Mouse (Mus musculus): Measurements from ENCODE around the gene Stra8. TPM values are rescaled to one million over a fixed set of nuclear protein-coding genes. Genes with fewer than 3 reads are reported as not detected.

Gene Stra8
- polyA plus RNA-seq, 1 experiment from 2014 or later, result not detected

GRCm38 (mm10) chr6:34907121-34907614 lies 12.8 kb upstream of the Stra8 start:
- peaks cover 6% of the 10 kb centered on the region; the same call in 1 of the 2 replicates for H3K4me1 ChIP-seq (ENCODE audit: control insufficient read depth, insufficient read depth, low read length)
- ATAC-seq (ENCODE audit: low FRiP score, low TSS enrichment), result no peak
- peaks cover 35% of the 10 kb centered on the region; the same call in 1 of the 2 replicates for H3K36me3 ChIP-seq (ENCODE audit: control insufficient read depth, insufficient read depth, low read length)
- H3K4me2 ChIP-seq (replicated peaks; ENCODE audit: low read depth, low read length), result no peak overlapping the region
- WGBS, result 77% methylated on average over 2 of the region's 2 CpGs
- H3K9me3 ChIP-seq (ENCODE audit: control insufficient read depth, low read length), result no peaks in the 10 kb centered on the region
- H3K4me3 ChIP-seq (ENCODE audit: low read length), result no peak overlapping the region
- H3K27ac ChIP-seq (ENCODE audit: low read depth, low read length), result no peak overlapping the region
- H3K27me3 ChIP-seq (ENCODE audit: control insufficient read depth, insufficient read depth, low read length), result no peaks in the 10 kb centered on the region
- H3K9ac ChIP-seq (ENCODE audit: low read depth, low read length), result no peak overlapping the region

- 83% methylated on average over 18 of the region's 18 CpGs for WGBS
- Histone ChIP-seq H3K9me3 (ENCODE audit: control insufficient read depth, low read length) (no peaks in the 10 kb centered on the region), H3K9ac (ENCODE audit: low read depth, low read length) (no peak overlapping the region), H3K4me2 (replicated peaks; ENCODE audit: low read depth, low read length) (no peak overlapping the region), H3K4me3 (ENCODE audit: low read length) (no peak overlapping the region), H3K4me1 (ENCODE audit: control insufficient read depth, insufficient read depth, low read length) (peaks cover 6% of the 10 kb centered on the region; the same call in 1 of the 2 replicates), H3K27ac (ENCODE audit: low read depth, low read length) (no peak overlapping the region), H3K36me3 (ENCODE audit: control insufficient read depth, insufficient read depth, low read length) (peaks cover 30% of the 10 kb centered on the region; the same call in 1 of the 2 replicates), H3K27me3 (ENCODE audit: control insufficient read depth, insufficient read depth, low read length) (no peaks in the 10 kb centered on the region)
- no peak for ATAC-seq (ENCODE audit: low FRiP score, low TSS enrichment)
Measured at GRCm38 (mm10) chr6:34907696-34908260, 12.2 kb upstream of the Stra8 start.

- Histone ChIP-seq H3K9me3 (ENCODE audit: control insufficient read depth, low read length) (no peaks in the 10 kb centered on the region), H3K27me3 (ENCODE audit: control insufficient read depth, insufficient read depth, low read length) (no peaks in the 10 kb centered on the region), H3K36me3 (ENCODE audit: control insufficient read depth, insufficient read depth, low read length) (peaks cover 21% of the 10 kb centered on the region; the same call in 1 of the 2 replicates), H3K4me2 (replicated peaks; ENCODE audit: low read depth, low read length) (peak overlapping the region; percentile 73), H3K9ac (ENCODE audit: low read depth, low read length) (peak overlapping the region; percentile 61), H3K4me3 (ENCODE audit: low read length) (peak overlapping the region; percentile 73), H3K27ac (ENCODE audit: low read depth, low read length) (no peak overlapping the region), H3K4me1 (ENCODE audit: control insufficient read depth, insufficient read depth, low read length) (peaks cover 6% of the 10 kb centered on the region; the same call in 1 of the 2 replicates)
- WGBS, result 43% methylated on average over 8 of the region's 8 CpGs
- ATAC-seq (ENCODE audit: low FRiP score, low TSS enrichment), result no peak
Measured at GRCm38 (mm10) chr6:34909631-34910345, 10.2 kb upstream of the Stra8 start.

GRCm38 (mm10) chr6:34910371-34911219 lies 9.4 kb upstream of the Stra8 start, which contains the start of gene Wdr91:
Gene Wdr91 (minus strand): TSS chr6:34910876.
- peak within 1 kb of the TSS; percentile 61 for H3K9ac ChIP-seq (ENCODE audit: low read depth, low read length)
- no peaks in the 10 kb centered on the region for H3K27me3 ChIP-seq (ENCODE audit: control insufficient read depth, insufficient read depth, low read length)
- H3K4me2 ChIP-seq (replicated peaks; ENCODE audit: low read depth, low read length), result peak within 1 kb of the TSS; percentile 73
- H3K27ac ChIP-seq (ENCODE audit: low read depth, low read length), result peak within 1 kb of the TSS; percentile 38; the same call in 1 of the 2 replicates
- peak; percentile 94 for ATAC-seq (ENCODE audit: low FRiP score, low TSS enrichment)
- peaks cover 14% of the 10 kb centered on the region; the same call in 1 of the 2 replicates for H3K36me3 ChIP-seq (ENCODE audit: control insufficient read depth, insufficient read depth, low read length)
- under 1% methylated on average over 63 of the region's 64 CpGs for WGBS
- no peaks in the 10 kb centered on the region for H3K9me3 ChIP-seq (ENCODE audit: control insufficient read depth, low read length)
- peaks cover 6% of the 10 kb centered on the region; the same call in 1 of the 2 replicates for H3K4me1 ChIP-seq (ENCODE audit: control insufficient read depth, insufficient read depth, low read length)
- H3K4me3 ChIP-seq (ENCODE audit: low read length), result peak within 1 kb of the TSS; percentile 73

GRCm38 (mm10) chr6:34913341-34914040 lies 6.5 kb upstream of the Stra8 start:
- WGBS, result 81% methylated on average over 13 of the region's 13 CpGs
- no peak overlapping the region for H3K9ac ChIP-seq (ENCODE audit: low read depth, low read length)
- no peaks in the 10 kb centered on the region for H3K9me3 ChIP-seq (ENCODE audit: control insufficient read depth, low read length)

GRCm38 (mm10) chr6:34914462-34914861 lies 5.5 kb upstream of the Stra8 start:
- no peak for ATAC-seq (ENCODE audit: low FRiP score, low TSS enrichment)
- Histone ChIP-seq H3K27ac (ENCODE audit: low read depth, low read length) (no peak overlapping the region), H3K4me3 (ENCODE audit: low read length) (no peak overlapping the region), H3K36me3 (ENCODE audit: control insufficient read depth, insufficient read depth, low read length) (no peaks in the 10 kb centered on the region), H3K9ac (ENCODE audit: low read depth, low read length) (no peak overlapping the region), H3K27me3 (ENCODE audit: control insufficient read depth, insufficient read depth, low read length) (no peaks in the 10 kb centered on the region), H3K9me3 (ENCODE audit: control insufficient read depth, low read length) (no peaks in the 10 kb centered on the region), H3K4me1 (ENCODE audit: control insufficient read depth, insufficient read depth, low read length) (peaks cover 6% of the 10 kb centered on the region; the same call in 1 of the 2 replicates), H3K4me2 (replicated peaks; ENCODE audit: low read depth, low read length) (no peak overlapping the region)
- 84% methylated on average over 3 of the region's 3 CpGs for WGBS

More at GRCm38 (mm10) chr6:34913341-34914040, 6.5 kb upstream of the Stra8 start:
- no peak for ATAC-seq (ENCODE audit: low FRiP score, low TSS enrichment)
- Histone ChIP-seq H3K4me1 (ENCODE audit: control insufficient read depth, insufficient read depth, low read length) (peaks cover 6% of the 10 kb centered on the region; the same call in 1 of the 2 replicates), H3K27ac (ENCODE audit: low read depth, low read length) (no peak overlapping the region), H3K27me3 (ENCODE audit: control insufficient read depth, insufficient read depth, low read length) (no peaks in the 10 kb centered on the region), H3K4me2 (replicated peaks; ENCODE audit: low read depth, low read length) (no peak overlapping the region), H3K36me3 (ENCODE audit: control insufficient read depth, insufficient read depth, low read length) (no peaks in the 10 kb centered on the region; the same call in 1 of the 2 replicates), H3K4me3 (ENCODE audit: low read length) (no peak overlapping the region)

- no peaks in the 10 kb centered on the region for H3K36me3 ChIP-seq (ENCODE audit: control insufficient read depth, insufficient read depth, low read length)
- no peaks in the 10 kb centered on the region for H3K4me1 ChIP-seq (ENCODE audit: control insufficient read depth, insufficient read depth, low read length)
- H3K4me2 ChIP-seq (replicated peaks; ENCODE audit: low read depth, low read length), result no peak overlapping the region
- H3K9ac ChIP-seq (ENCODE audit: low read depth, low read length), result no peak overlapping the region
- no peaks in the 10 kb centered on the region for H3K27me3 ChIP-seq (ENCODE audit: control insufficient read depth, insufficient read depth, low read length)
- no peak overlapping the region for H3K27ac ChIP-seq (ENCODE audit: low read depth, low read length)
- H3K9me3 ChIP-seq (ENCODE audit: control insufficient read depth, low read length), result no peaks in the 10 kb centered on the region
- WGBS, result 66% methylated on average over 7 of the region's 7 CpGs
- no peak for ATAC-seq (ENCODE audit: low FRiP score, low TSS enrichment)
- H3K4me3 ChIP-seq (ENCODE audit: low read length), result no peak overlapping the region
Measured at GRCm38 (mm10) chr6:34919146-34919545, 817 bp upstream of the Stra8 start.

- no peak overlapping the region for H3K9ac ChIP-seq (ENCODE audit: low read depth, low read length)
- no peak overlapping the region for H3K4me3 ChIP-seq (ENCODE audit: low read length)
- 95% methylated on average over 12 of the region's 12 CpGs for WGBS
- no peaks in the 10 kb centered on the region for H3K27me3 ChIP-seq (ENCODE audit: control insufficient read depth, insufficient read depth, low read length)
- H3K4me2 ChIP-seq (replicated peaks; ENCODE audit: low read depth, low read length), result no peak overlapping the region
- no peak overlapping the region for H3K27ac ChIP-seq (ENCODE audit: low read depth, low read length)
- H3K9me3 ChIP-seq (ENCODE audit: control insufficient read depth, low read length), result no peaks in the 10 kb centered on the region
- ATAC-seq (ENCODE audit: low FRiP score, low TSS enrichment), result no peak
- no peaks in the 10 kb centered on the region for H3K36me3 ChIP-seq (ENCODE audit: control insufficient read depth, insufficient read depth, low read length)
- H3K4me1 ChIP-seq (ENCODE audit: control insufficient read depth, insufficient read depth, low read length), result no peaks in the 10 kb centered on the region
Measured at GRCm38 (mm10) chr6:34920631-34921030, 668 bp downstream of the Stra8 start.

All from kidney, embryonic 14.5 days (tissue).